Mouse (Mus musculus) CD4-positive helper T cell, adult 2 months (primary cell): ENCODE data around the gene Vat1l.
A peak's percentile ranks its signal among the peaks of the same experiment; 100 is the strongest.

ENCODE experiments used
- DNase-seq: peaks from one replicate; pipeline ENCODE4 v3.0.0-alpha.2; 2012; ENCODE audit warnings: low read depth, missing footprints, low spot score

The Vat1l gene

DNA sequence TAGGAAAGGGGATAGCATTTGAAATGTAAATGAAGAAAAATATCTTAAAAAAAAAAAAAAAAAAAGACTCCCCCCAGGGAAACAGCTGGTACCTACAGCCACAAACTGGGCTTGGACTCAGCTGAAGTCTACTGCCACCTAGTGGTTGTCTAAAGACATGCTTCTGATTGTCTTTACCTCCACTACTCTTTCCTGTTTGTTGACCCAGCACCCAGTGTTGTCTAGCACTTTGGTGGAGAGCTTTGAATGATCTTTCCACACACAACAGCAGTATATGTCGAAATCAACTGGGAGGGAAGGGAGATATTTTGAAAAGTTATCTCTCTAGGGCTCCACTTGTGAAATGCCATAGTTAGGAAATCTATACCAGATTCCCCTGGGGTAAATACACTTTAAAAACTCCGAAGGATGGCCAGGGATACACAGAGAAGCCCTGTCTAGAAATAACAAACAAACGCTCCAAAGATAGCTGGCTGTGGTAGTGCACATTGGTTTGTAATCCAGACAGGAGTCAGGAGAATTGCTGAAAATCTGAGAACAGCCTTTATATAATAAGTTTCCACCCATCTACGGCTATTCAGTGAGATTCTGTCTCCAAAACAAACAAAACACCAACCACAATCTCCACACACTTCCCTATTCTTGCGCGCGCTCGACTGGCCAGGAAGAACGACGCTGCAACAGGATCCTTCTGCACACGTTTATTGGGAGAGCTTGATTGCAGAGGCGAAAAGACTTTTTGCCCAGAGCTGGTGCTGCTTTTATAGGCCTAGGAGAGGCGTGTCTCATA is 185.2 kb downstream of the Vat1l start:
- DNase-seq, result peak; percentile 16

DNA sequence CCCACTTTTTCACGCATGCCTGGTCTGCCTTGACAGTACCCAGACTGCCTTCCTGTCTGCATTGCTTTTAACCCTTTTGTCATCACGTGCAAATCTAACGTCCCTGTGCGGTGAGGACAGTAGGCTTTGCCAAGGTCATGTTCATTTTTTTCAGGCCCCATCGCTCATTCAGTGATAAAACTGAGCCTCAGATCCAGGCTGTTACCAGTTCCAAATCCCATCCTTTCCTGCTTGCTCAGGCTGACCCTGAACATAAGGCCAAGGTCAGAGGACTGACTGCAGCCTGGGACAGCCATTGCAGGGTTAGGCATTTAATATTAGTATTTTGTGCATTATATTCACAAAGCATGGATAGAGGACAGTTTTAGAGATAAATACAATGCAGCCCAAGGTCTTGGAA is 192.9 kb downstream of the Vat1l start:
- no peak for DNase-seq

GRCm38 (mm10) chr8:114399273-114399672 is 193.9 kb downstream of the Vat1l start:
- DNase-seq, result no peak

GRCm38 (mm10) chr8:114401679-114402078 is 196.3 kb downstream of the Vat1l start:
- DNase-seq, result no peak

GRCm38 (mm10) chr8:114411421-114411820 is 206.0 kb downstream of the Vat1l start:
- DNase-seq, result no peak

DNA sequence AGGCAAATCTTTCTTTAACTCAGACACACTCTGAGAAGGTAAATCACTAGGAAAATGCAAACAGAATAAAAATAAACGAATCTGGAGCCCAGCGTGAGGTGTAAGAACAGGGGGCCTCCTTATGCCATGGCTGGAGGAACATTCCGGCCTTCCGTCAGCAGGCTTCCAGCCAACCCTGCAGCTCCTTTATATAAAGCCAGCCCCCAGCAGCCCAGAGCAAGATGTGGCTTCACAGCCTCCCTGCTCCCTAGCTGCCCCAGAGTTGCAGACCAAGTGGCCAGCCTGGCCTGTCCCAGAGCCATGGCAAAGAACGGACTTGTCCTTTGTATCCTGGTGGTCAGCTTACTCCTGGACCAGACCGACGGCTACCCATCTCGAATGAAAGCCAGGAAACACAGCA is 212.4 kb downstream of the Vat1l start, which contains the start of gene Clec3a:
Clec3a (plus strand) TSS at position 301 of the 400 bp plus-strand sequence.
- DNase-seq, result no peak

GRCm38 (mm10) chr8:114418486-114418885 is 213.1 kb downstream of the Vat1l start:
- no peak for DNase-seq

- DNase-seq, result no peak
Observed at GRCm38 (mm10) chr8:114418904-114419303, 213.5 kb downstream of the Vat1l start.

DNA sequence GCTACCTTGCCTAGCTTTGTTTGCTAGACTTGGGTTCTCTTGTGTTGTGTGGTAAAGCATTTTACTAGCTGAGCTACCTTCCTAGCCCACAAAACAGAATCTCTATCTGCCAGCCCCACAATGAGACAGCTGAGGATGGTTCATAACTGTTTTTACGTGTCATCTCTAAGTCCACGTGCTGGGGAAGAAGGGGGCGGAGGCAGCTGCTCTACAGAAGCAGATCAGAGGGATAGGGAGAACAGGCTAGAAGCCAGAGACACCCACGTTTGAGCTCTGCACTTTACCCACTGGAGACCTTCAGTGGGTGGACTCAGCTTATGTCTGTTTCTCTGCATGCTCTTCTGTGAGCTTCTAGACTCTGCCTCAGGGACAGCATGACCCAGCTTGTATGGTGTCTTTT is 216.1 kb downstream of the Vat1l start:
- DNase-seq, result no peak
